Mouse (Mus musculus) T-cell, adult 66 days (primary cell): ENCODE results near the gene Lrrc72. TPM values are rescaled to one million over a fixed set of nuclear protein-coding genes. Genes with fewer than 3 reads are reported as not detected.

ENCODE experiments used
- total RNA-seq, 2 experiments: library from RNA; stranded (reverse); gene quantifications; 3 replicates in 1 of 2; 4 replicates in 1 of 2; pipeline ENCODE4 v1.2.4; 2023

The Lrrc72 gene
- not detected for total RNA-seq

DNA sequence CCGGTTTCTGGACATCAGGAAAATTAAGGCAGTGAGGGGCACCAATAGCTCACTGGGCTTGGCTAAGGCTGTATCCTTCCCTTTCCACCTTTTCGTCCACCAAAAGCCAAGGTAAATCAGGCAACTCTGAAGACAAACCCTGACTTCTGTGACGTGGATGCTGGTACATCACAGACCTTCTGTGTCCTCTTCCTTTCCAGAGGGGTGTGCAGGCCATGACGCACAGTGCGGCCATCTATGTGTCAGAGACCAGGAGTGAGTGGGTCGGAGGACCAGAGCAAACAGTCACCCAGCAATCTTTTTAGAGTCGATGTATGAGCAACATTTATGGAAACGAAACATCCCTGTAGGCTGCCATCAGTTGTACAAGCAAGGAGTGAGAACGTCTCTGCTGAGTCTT, at the start of gene Lrrc72:
Lrrc72 (minus strand) TSS at position 101 of the 400 bp plus-strand sequence.

Other genes with a start within 250 kb of the Lrrc72 start
- 100 to 1,000 TPM; 103 to 127 TPM for gene Tspan13, start 210.9 kb downstream of the Lrrc72 start, total RNA-seq
- 10 to 100 TPM; 34.4 to 40.8 TPM for gene Ankmy2, start 96.3 kb downstream of the Lrrc72 start, total RNA-seq
- gene Bzw2, start 95.3 kb downstream of the Lrrc72 start, total RNA-seq = 100 to 1,000 TPM; 156 to 170 TPM
- gene Sostdc1, start 60.7 kb upstream of the Lrrc72 start, total RNA-seq = under 1 TPM in 1 of 2 experiments, not detected in 1; 0.29 TPM
- gene Ispd, start 128.1 kb upstream of the Lrrc72 start, total RNA-seq = under 1 TPM in 1 of 2 experiments, not detected in 1; 0.52 TPM
- not detected for gene D630036H23Rik, start 128.8 kb upstream of the Lrrc72 start, total RNA-seq